Mouse (Mus musculus) heart, adult 11 months (tissue): ENCODE results near the gene Eomes.

Experiments
- DNase-seq: peaks from one replicate; pipeline ENCODE4 v3.0.0; 2022

The Eomes gene

DNA sequence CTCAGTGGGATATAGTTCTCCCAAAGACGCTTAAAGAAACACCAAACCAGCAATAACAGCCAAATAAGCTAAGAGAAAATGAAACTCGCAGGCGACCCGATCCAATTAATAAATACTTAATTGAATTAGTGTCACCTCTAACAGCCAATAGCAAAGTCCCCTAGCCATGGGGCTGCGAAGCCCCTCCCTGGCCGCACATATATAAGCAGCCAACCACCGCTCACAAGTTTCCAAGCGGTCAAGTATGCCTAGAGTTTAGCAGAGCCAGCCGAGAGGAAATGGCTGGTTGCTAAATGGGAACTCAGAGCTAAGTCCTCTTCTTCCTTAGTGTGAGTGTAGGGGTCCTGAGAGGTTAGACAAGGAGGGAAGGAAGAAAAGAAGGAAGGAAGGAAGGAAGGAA, at the start of gene Eomes:
Eomes (plus strand) TSS at position 252 of the 400 bp plus-strand sequence.
- DNase-seq, result no peak

DNA sequence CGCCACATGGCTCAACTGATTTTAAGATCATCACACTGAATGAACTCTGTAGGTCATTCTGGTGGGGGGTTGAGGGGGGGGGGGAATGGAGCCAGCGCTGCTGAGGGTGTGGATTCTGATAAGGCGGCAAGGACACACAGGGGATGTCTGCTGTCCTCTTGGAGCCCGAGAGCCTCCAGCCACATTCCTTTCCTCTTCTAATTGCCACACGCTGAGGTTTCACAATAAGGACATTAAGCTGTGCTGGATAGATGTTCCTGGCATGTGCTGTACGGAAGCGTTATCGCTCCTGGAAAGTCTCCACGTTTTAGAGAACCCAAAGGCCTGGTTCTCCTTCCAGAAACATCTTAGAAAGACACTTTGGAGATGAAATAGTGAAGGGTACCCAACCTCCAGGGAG, 33.2 kb upstream of the Eomes start:
- DNase-seq, result no peak

DNA sequence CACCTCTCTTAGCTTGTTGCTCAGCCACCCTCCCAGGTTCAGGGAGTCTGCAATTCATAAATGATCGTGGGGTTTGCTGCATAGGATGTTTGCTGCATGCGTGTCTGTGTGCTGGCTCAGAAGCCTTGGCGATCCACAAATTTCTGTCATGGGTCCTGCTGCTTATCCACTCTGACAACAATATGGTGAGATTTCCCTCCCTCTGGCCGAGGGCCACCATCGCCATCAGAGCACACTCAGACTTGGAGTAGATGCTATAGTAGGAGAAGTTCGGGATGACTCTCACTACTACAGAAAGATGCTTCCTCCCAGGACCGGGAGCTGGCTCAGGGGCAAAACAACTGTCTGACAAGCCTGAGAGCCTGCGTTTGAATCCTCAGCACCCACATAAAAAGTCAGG, 28.7 kb upstream of the Eomes start:
- no peak for DNase-seq

DNA sequence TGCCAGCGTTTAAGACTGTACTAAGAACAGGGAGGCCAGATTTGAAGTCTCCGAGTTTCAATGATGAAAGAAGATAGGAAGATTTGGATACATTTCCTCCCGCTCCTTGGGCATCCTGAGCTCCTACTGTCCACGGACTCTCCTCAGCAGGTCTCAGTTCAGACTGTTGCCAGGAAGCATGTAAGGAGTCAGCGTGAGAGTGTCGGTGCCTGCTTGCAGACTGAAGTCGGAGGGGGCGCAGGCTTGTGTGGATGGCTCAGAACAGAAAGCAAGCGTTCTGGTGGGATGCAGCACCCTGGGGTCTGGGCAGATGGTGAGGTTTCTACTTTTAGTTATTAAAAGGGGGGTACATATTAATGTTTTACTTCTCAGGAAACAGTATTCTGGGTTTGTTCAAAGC, 24.6 kb upstream of the Eomes start:
- DNase-seq, result no peak

DNA sequence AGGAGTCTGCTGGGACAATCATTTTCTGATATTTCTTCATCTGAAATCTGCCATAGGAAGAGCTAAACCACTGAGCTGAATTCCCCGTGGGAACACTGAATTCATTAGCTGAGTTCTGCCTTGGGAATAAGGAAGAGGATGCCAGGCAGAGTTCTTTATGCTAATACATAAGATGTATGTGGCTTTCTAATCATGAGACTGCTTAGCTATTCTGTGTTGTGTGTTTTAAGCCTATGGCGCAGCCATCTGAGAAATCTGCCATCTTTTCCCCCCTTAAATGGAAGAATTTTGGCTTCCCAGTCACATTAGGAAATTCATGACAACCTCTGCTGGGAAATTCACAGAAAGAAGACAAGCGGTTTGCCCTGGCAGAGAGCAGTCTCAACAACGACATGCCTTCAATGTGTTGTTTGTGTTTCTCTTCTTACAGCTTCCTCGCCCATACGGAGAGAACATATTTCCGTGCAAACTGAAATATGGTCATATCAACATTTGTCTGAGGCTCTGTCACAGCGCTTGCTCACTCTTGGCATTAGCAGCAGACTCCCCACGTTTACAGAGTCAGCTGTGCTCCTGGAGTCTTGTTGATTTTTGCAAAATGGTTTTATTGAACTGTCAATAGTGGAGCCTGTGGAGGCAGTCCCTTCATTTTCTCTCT, 22.7 kb upstream of the Eomes start:
- no peak for DNase-seq

DNA sequence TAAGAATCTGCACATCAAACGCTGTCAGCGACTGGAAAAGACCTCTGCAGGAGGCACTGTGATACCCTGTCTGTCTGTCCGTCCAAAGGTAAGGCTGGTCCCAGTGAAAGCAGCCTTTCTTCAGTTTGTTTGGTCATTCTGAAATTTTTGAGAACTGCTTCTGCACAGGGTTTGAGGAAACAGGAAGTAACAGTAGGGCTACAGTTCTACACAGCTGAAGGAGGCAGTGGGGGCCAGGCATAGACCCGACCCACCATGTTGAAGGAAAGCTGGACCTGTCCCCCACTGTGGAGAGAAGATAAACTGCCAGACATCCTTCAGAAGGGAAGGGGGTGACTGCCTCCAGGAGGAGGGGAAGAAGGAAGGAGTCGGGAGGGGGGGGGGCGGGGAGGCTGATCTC, 21.6 kb upstream of the Eomes start:
- no peak for DNase-seq

DNA sequence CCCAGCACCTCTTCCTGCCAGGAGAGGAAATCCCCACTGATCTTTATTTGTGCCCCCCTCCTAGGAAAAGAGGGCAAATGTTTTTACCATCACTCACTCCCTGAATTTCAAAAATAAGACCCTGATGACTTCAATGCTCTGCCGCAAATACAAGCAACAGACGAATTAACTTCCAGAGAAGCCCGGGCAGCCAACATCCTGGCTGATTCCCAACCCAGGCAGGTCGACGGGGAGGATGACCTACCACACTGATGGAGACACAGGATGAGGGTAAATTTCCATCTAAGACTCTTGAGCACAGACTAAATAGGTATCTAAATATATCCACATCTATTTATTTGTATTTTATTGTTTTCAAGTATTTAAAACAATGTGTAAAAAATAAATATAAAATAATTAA, 20.0 kb upstream of the Eomes start:
- DNase-seq, result no peak

DNA sequence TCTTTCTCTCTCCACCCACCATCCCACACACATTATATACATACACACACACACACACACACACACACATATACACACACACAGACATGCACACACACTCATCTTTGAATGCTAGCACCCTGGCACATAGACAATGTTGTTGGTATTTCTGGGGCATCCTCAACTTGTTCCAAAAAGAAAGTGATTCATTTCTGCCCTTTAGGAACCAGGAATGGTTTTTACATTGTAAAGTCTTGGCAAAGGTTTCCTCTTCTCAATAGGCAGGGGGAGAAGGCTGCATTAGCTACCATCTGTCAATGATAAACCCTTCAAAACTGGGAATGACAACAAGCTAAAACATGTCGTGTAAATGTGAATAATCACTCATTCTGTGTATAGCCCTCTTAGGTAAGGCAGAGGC, 14.0 kb upstream of the Eomes start:
- no peak for DNase-seq

DNA sequence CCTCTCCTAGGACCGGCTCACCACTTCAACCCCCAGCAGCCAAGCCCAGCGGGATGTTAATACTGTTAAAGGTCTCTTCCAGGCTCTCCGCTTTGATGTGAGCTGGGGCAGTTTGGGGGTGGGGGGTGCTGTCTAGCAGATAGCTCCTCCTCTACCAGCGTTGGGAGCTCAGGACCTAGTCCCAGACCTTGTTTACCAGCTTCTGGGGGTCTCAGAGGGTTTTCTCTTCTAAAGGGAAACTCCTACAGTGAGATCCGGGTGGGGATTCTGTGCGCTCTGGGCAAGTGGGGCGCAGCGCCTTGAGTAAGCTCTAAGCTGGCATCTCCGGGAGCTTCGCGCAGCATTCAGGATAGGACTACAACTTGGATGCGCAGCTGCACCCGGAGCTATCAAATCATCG, 9.7 kb upstream of the Eomes start:
- DNase-seq, result no peak

DNA sequence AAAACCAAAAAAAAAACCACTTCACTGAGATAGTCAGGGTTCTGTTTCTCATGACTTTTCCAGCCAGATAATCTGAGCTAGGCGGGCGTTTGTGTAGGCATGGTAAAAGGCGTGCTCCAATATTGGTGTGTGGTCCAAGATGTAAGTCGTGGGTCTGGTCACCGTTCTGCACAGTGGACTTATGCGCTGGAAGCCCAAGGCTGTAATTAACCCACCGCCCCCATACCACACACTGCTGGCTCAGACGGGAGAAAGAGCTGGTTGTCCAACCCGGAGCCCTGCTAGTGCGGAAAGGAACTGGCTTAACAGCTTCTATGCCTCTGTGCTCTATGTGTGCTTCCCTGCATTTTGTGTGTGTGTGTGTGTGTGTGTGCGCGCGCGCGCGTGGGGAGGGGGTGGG, 8.7 kb upstream of the Eomes start:
- DNase-seq, result no peak

DNA sequence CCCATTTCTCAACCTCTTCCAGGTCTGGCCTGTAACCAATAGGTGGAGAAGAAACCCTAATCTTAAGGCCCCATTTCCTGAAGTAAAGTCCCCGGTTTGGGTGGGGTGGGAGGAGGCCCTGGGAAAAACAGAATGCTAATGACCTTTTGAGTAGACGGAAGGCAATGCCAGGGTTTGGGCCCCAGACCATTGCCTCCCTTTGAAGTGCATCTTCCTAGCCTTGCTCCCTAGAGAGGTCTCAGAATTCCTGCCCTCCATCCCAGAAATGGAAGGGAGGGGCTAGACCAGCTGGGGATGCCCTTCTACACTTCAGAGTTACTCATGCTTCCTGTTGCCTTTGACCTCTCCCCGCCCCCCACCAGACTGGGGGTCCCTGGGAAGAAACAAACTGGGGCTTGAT, 6.7 kb upstream of the Eomes start:
- no peak for DNase-seq

DNA sequence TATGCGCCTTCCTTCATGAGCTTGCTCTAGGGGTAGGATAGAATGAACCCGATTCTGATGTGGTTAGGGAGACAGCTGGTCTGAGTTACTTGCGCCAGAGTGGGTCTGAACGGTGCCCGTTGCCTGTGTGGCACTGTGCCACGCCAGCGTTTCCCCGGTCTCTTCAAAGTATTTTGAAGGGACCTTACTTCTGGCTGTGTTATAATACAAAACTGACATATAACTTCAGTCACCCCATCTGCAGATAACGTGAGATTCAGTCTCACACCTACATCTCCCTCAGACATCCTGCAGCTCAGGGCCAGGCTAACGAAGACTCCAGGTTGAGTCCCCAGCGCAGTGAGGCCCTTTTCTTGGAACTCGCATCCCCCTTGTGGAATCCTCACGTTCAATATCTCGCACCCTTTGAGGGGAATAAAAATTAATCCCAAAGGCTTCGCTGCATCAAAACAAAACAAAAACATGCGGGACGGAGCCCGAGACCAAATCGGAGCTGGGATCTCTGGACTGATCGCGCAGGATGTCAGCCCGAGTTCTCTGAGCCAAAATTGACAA, 1.7 kb upstream of the Eomes start:
- no peak for DNase-seq

DNA sequence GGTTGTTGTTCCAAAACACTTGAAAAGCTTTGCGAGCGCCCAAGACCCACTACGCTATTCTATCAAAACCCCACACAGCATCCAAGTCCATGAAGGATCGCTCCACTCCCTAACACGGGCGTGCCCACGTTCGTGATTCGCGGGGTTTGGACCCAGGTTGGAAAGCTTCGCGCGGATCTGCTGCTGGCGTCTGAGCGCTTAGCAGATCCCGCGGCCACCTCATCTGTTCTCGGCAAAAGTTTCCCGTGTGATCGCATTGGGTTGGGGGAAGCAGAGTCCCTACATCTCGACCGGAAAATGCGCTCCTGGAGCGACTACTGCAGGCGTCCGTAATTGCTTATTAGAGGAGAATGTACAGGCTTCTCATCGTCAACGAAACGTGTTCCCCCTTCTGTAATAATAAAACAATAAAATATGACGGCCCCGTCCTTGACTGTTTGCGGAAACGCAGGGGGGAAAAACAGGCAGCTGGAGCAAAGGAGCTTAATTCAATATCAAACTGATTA, 1.2 kb upstream of the Eomes start:
- no peak for DNase-seq

DNA sequence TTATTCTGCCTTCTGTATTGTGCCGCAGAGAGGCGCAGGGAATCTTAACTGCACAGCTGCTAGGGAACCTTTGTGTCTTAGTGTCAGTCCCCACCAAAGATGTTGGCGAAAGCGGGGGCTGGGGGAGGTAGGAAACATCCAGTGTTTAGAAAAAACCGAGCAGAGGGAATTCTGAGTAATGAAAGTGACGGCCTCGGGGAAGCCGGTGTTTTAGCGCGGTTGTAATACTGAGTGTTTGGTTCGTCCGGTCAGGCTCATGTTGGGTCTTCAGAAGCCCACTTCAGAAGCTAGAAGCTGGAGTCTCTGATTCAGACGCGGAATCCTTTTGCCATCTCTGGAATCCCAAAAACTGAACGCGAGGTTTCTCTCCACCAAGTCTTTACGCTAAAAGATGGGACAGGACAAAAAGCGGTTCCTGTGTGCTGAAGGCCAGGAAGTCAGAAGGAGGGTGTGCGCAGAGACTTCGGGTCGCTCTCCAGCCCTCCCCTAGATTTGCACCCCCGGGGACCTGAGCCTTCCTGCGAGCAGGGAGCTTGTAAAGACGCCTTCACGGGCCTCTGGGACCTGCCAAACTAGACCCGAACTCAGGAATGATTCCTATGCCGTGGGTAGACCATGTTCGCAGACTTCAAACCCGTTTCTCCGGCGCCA, 606 bp upstream of the Eomes start:
- DNase-seq, result no peak

DNA sequence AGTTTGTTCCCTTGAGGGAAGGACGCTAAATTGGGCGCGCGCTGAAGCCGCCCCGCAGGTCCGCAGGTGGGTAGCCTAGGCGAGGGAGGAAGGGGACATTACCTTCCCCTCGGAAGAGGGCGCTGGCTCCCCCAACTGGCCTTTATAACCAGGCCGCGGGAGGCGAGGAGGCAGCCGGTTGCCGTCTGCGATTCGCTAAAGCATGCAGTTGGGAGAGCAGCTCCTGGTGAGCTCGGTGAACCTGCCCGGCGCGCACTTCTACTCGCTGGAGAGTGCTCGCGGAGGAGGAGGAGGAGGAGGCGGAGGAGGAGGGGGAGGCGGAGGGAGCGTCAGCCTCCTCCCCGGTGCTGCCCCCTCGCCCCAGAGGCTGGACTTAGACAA, 436 bp downstream of the Eomes start:
- DNase-seq, result no peak

DNA sequence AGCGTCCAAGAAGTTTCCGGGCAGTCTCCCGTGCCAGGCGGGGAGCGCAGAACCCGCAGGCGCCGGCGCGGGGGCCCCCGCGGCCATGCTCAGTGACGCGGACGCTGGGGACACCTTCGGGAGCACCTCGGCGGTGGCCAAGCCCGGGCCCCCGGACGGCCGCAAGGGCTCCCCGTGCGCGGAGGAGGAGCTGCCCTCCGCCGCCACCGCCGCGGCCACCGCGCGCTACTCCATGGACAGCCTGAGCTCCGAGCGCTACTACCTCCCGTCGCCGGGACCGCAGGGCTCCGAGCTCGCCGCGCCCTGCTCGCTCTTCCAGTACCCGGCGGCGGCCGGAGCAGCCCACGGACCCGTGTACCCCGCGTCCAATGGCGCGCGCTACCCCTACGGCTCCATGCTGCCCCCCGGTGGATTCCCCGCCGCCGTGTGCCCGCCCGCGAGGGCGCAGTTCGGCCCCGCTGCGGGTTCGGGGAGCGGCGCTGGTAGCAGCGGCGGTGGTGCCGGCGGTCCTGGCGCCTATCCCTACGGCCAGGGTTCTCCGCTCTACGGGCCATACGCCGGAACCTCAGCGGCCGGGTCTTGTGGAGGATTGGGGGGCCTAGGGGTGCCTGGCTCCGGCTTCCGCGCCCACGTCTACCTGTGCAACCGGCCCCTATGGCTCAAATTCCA, 961 bp downstream of the Eomes start:
- no peak for DNase-seq

DNA sequence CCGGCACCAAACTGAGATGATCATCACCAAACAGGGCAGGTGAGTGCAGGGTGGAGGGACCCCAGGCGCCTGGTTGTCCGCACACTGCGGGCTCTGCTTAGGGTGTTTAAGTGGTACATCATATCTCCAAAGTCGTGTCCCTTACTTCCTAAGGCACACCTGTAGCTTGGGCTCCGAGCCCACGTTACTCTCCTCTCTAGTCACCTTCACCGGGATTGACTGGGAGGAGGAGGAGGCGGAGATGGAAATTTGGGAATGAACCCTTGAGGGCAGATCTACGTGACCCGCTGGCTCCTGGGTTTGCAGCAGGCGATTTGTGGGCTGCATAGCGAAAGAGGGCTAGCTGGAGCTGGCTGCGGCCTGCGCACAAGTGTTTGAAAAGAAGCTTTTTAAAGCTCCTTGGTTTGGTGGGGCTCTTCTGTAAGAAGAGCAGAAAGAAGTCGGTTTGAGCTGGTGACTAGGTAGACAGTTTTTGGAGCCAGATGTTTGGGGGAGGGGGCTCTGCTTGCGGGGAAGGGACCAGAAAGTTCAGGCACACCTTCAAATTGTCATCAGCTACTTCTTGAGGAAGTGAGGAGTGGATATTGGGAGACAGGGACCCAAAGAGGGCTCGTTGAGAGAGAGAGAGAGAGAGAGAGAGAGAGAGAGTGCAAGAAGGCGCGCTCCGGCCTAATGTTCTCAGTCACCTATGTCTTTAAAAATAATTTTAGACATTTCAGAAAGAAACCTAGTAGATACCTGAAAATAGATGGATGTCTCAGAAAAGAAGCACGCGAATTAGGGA, 1.7 kb downstream of the Eomes start:
- DNase-seq, result no peak

DNA sequence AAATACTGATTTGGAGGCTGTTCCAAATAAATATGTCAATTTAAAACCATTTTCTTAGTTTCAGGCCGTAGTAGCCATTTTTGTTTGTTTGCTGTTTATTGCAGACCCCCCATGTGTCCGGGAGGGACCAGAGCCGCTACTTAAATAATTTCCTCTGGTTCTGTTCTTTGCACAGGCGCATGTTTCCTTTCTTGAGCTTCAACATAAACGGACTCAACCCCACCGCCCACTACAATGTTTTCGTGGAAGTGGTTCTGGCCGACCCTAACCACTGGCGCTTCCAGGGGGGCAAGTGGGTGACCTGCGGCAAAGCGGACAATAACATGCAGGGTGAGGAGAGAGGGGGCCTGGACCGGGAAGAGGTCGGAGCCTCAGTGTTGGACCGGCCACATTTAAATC, 2.3 kb downstream of the Eomes start:
- no peak for DNase-seq

DNA sequence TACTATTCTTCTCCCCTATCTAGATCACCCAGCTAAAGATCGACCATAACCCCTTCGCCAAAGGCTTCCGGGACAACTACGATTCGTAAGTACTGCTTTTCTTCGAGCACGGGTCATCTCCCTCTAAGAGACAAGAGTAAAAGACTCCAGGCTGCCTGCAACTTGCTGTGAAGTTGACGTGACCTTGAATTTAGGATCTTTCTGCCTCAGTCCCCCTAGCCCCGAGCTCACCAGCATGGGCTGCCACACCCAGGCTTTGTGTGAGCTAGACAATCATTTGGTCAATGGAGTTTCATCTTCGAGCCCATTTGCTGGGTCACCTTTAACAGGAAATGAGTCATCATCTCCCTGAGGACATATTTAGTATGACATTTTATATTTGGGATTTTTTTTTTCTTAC, 4.2 kb downstream of the Eomes start:
- DNase-seq, result peak; percentile 34

DNA sequence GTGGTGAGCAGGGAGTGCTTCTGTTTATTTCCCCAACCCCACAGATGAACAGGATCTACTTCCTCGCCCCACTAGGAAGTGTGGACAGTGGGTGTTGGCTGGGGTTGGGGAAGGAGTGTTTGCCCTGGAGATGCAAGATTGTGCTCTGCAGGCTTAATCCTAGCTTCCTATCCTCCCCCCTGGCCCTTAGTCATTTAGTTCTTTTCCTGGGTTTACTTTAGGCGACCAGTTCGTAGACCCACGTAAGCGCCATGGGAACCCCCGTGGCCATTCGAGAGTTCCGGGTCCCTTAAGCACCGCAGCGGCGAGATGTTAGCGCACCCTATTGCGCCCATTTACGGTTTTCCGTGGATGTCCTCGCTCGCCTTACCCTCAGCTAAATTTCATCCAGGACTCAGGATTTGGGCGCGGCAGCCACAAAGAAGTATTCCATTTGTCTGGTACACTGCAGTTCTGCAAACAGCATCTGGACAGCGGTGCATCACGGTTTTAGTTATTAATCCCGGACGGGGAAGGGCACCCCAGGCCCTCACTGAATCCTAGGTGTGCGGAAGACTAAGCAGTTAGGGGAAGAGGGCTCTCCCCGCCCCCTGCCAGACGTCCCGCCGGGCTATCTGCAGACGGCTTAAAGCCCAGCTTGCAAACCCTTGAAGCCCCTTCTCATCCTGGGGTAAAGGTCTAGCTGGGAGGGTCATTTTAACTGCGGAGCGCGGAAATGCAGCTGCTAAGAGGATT, 8.5 kb downstream of the Eomes start:
- peak; percentile 83 for DNase-seq

DNA sequence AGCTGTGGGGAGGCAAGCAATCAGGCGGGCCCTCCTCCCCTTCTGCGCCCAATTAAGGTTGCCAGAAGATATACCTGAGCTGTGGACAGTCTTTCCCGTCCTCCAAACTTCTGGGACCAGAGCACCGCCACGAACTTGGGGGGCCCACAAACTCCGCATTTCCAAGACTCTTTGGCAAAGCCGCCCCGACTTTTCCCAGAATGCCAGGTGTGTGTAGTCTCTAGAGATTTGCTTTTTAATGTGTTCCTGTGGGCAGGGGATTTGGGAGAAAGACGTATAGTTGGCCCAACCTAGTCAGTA, 9.0 kb downstream of the Eomes start:
- peak; percentile 88 for DNase-seq

DNA sequence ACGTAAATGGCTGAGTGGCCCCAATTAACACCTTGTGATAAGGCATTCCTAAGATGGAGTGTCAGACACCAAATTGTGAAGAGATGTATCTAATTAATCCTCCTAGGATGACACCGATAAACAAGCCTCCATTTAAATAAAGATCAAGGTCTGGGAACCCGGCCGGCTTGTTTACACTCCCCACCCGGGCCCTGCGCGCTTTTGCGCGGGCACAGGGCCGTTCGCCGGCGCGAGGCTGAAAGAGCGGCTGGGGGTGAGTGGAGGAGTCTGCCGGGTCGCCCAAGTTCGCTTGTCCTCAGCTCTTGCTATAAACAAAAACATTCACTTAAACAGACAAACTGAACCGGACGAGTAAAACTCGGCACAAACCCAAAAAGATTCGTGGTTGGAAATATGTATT, 9.6 kb downstream of the Eomes start:
- DNase-seq, result no peak
